Mouse (Mus musculus): ENCODE measurements around the gene Pcsk6. TPM values are rescaled to one million over a fixed set of nuclear protein-coding genes. Genes with fewer than 3 reads are reported as not detected.
"Not testable (repeated sequence)": the region's sequence is repeated elsewhere in the genome, so short reads cannot be mapped to it uniquely, and the experiment has no call there.

Gene Pcsk6
- polyA plus RNA-seq (2014; fragmentation: Nextera tagmentation; extraction: Ambion mirVana) = 4.3 and 4.9 TPM in 2 replicates

DNA sequence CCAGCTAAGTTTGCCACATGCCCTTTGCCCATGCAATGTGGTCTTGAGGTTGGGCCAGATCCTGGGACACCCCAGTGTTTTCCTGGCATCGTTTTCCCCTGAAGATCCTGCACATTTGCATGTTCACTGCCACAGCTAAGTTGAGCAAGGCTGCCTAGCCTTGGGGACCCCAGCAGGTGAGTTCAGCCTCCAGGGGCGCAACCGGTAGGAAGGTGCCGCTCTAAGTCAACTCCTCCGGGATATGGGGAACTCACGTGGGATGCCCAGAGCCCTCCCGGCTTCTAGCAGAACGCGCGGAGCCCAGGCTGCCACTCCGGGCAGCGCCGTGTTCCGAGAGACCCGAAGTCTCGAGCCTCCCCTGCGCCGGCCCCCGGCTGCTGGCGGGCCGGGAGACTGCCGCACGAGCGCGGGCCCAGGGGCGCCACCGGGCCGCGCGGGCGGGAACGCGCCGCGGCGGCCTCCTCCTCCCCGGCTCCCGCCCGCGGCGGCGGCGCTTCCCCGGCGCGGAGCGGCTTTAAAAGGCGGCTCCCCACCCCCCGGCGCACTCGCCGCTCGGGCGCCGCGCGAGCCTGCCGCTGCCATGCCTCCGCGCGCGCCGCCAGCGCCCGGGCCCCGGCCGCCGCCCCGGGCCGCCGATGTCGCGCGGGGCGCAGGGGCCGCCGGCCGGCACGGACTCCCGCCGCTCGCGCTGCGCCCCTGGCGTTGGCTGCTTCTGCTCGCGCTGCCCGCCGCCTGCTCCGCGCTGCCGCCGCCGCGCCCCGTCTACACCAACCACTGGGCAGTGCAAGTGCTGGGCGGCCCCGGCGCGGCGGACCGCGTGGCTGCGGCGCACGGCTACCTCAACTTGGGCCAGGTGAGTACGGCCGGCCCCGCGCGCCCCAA is at the start of gene Pcsk6:
Pcsk6 (plus strand) TSS at position 144 of the 882 bp plus-strand sequence.
- no peaks in the 10 kb centered on the region for H3K4me1 ChIP-seq (ENCODE audit: control insufficient read depth, insufficient read depth, low read length)
- H3K9ac ChIP-seq (replicated peaks; ENCODE audit: low read depth, low read length) = peak within 1 kb of the TSS; percentile 32; the same call in 1 of the 2 replicates
- ATAC-seq (ENCODE audit: insufficient number of reproducible peaks, insufficient read depth, low FRiP score, low read depth) = peak; percentile 70
- WGBS = under 1% methylated on average over 48 of the region's 111 CpGs
- H3K36me3 ChIP-seq (ENCODE audit: control insufficient read depth, insufficient read depth, low read length) = no peaks in the 10 kb centered on the region
- H3K9me3 ChIP-seq (ENCODE audit: control insufficient read depth, low read depth, low read length) = no peaks in the 10 kb centered on the region
- no peak within 1 kb of the TSS for H3K27ac ChIP-seq (ENCODE audit: low read length)
- peak within 1 kb of the TSS; percentile 96 for H3K4me2 ChIP-seq (replicated peaks; ENCODE audit: low read depth, low read length)
- no peaks in the 10 kb centered on the region for H3K27me3 ChIP-seq (ENCODE audit: control insufficient read depth, insufficient read depth, low read length)
- peak within 1 kb of the TSS; percentile 58 for H3K4me3 ChIP-seq (ENCODE audit: low read depth, low read length)

GRCm38 (mm10) chr7:65813611-65814212 is 47.8 kb upstream of the Pcsk6 start:
- Histone ChIP-seq H3K9ac (replicated peaks; ENCODE audit: low read depth, low read length) (no peak overlapping the region), H3K9me3 (ENCODE audit: control insufficient read depth, low read depth, low read length) (no peaks in the 10 kb centered on the region), H3K27me3 (ENCODE audit: control insufficient read depth, insufficient read depth, low read length) (no peaks in the 10 kb centered on the region), H3K36me3 (ENCODE audit: control insufficient read depth, insufficient read depth, low read length) (no peaks in the 10 kb centered on the region), H3K27ac (ENCODE audit: low read length) (no peak overlapping the region), H3K4me3 (ENCODE audit: low read depth, low read length) (no peak overlapping the region), H3K4me1 (ENCODE audit: control insufficient read depth, insufficient read depth, low read length) (no peaks in the 10 kb centered on the region), H3K4me2 (replicated peaks; ENCODE audit: low read depth, low read length) (no peak overlapping the region)
- WGBS = 78% methylated on average over 8 of the region's 8 CpGs
- ATAC-seq (ENCODE audit: insufficient number of reproducible peaks, insufficient read depth, low FRiP score, low read depth) = no peak

- Histone ChIP-seq H3K36me3 (ENCODE audit: control insufficient read depth, insufficient read depth, low read length) (no peaks in the 10 kb centered on the region), H3K4me3 (ENCODE audit: low read depth, low read length) (no peak overlapping the region), H3K4me1 (ENCODE audit: control insufficient read depth, insufficient read depth, low read length) (no peaks in the 10 kb centered on the region), H3K4me2 (replicated peaks; ENCODE audit: low read depth, low read length) (no peak overlapping the region), H3K27me3 (ENCODE audit: control insufficient read depth, insufficient read depth, low read length) (no peaks in the 10 kb centered on the region), H3K27ac (ENCODE audit: low read length) (no peak overlapping the region), H3K9me3 (ENCODE audit: control insufficient read depth, low read depth, low read length) (no peaks in the 10 kb centered on the region), H3K9ac (replicated peaks; ENCODE audit: low read depth, low read length) (no peak overlapping the region)
- ATAC-seq (ENCODE audit: insufficient number of reproducible peaks, insufficient read depth, low FRiP score, low read depth) = no peak
- 92% methylated on average over 8 of the region's 8 CpGs for WGBS
Measured at GRCm38 (mm10) chr7:65817564-65817963, 44.0 kb upstream of the Pcsk6 start.

GRCm38 (mm10) chr7:65820391-65820790 is 41.1 kb upstream of the Pcsk6 start:
- WGBS = 30% methylated on average over 8 of the region's 8 CpGs

DNA sequence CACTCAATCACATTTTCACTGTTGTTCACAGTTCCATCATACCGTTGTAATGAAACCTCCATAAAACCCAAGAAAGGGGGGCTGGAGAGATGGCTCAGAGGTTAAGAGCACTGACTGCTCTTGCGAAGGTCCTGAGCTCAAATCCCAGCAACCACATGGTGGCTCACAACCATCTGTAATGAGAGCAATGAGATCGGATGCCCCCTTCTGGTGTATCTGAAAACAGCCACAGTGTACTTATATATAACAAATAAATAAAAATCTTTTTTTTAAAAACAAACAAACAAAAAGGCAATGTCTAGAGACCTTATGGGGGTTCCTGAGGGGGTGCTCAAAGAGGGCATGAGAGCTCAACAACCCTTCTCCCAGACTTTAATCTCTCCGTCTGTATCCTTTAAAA is 39.6 kb upstream of the Pcsk6 start:
- H3K27me3 ChIP-seq (ENCODE audit: control insufficient read depth, insufficient read depth, low read length); H3K4me2 ChIP-seq (replicated peaks; ENCODE audit: low read depth, low read length); H3K9ac ChIP-seq (replicated peaks; ENCODE audit: low read depth, low read length); H3K4me1 ChIP-seq (ENCODE audit: control insufficient read depth, insufficient read depth, low read length); H3K27ac ChIP-seq (ENCODE audit: low read length); H3K9me3 ChIP-seq (ENCODE audit: control insufficient read depth, low read depth, low read length); ATAC-seq (ENCODE audit: insufficient number of reproducible peaks, insufficient read depth, low FRiP score, low read depth); H3K36me3 ChIP-seq (ENCODE audit: control insufficient read depth, insufficient read depth, low read length); H3K4me3 ChIP-seq (ENCODE audit: low read depth, low read length): not testable (repeated sequence)
- 73% methylated on average over 4 of the region's 4 CpGs for WGBS

More at GRCm38 (mm10) chr7:65820391-65820790, 41.1 kb upstream of the Pcsk6 start:
- no peaks in the 10 kb centered on the region for H3K27me3 ChIP-seq (ENCODE audit: control insufficient read depth, insufficient read depth, low read length)
- H3K4me1 ChIP-seq (ENCODE audit: control insufficient read depth, insufficient read depth, low read length) = no peaks in the 10 kb centered on the region
- H3K9ac ChIP-seq (replicated peaks; ENCODE audit: low read depth, low read length) = no peak overlapping the region
- ATAC-seq (ENCODE audit: insufficient number of reproducible peaks, insufficient read depth, low FRiP score, low read depth) = no peak
- no peaks in the 10 kb centered on the region for H3K9me3 ChIP-seq (ENCODE audit: control insufficient read depth, low read depth, low read length)
- no peaks in the 10 kb centered on the region for H3K36me3 ChIP-seq (ENCODE audit: control insufficient read depth, insufficient read depth, low read length)
- H3K4me3 ChIP-seq (ENCODE audit: low read depth, low read length) = no peak overlapping the region
- H3K4me2 ChIP-seq (replicated peaks; ENCODE audit: low read depth, low read length) = no peak overlapping the region
- no peak overlapping the region for H3K27ac ChIP-seq (ENCODE audit: low read length)

- H3K4me3 ChIP-seq (ENCODE audit: low read depth, low read length) = no peak overlapping the region
- no peak overlapping the region for H3K9ac ChIP-seq (replicated peaks; ENCODE audit: low read depth, low read length)
- H3K4me1 ChIP-seq (ENCODE audit: control insufficient read depth, insufficient read depth, low read length) = no peaks in the 10 kb centered on the region
- H3K4me2 ChIP-seq (replicated peaks; ENCODE audit: low read depth, low read length) = no peak overlapping the region
- 65% methylated on average over 2 of the region's 2 CpGs for WGBS
- H3K9me3 ChIP-seq (ENCODE audit: control insufficient read depth, low read depth, low read length) = no peaks in the 10 kb centered on the region
- no peak overlapping the region for H3K27ac ChIP-seq (ENCODE audit: low read length)
- no peaks in the 10 kb centered on the region for H3K36me3 ChIP-seq (ENCODE audit: control insufficient read depth, insufficient read depth, low read length)
- H3K27me3 ChIP-seq (ENCODE audit: control insufficient read depth, insufficient read depth, low read length) = no peaks in the 10 kb centered on the region
- ATAC-seq (ENCODE audit: insufficient number of reproducible peaks, insufficient read depth, low FRiP score, low read depth) = peak; percentile 37; the same call in 1 of the 2 replicates
Measured at GRCm38 (mm10) chr7:65822506-65823119, 38.9 kb upstream of the Pcsk6 start.

DNA sequence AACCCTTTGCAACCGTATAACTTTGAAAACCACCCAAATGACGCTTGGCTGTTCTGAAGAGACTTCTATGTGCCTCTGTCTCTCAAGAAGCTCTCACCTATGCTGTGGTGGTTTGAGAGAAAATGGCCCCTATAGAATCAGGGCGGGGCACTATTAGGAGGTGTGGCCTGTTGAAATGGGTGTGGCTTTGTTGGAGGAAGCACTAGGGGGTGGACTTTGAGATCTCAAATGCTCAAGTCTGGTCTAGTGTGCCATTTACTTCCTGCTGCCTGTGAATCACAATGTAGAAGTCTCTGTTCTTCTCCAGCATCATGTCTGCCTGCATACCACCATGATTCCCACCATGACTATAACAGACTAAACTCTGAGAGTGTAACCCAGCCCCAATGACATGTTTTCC is 21.8 kb upstream of the Pcsk6 start:
- H3K9me3 ChIP-seq (ENCODE audit: control insufficient read depth, low read depth, low read length) = peaks cover 4% of the 10 kb centered on the region; the same call in 1 of the 2 replicates
- WGBS = 96% methylated on average over 3 of the region's 3 CpGs

DNA sequence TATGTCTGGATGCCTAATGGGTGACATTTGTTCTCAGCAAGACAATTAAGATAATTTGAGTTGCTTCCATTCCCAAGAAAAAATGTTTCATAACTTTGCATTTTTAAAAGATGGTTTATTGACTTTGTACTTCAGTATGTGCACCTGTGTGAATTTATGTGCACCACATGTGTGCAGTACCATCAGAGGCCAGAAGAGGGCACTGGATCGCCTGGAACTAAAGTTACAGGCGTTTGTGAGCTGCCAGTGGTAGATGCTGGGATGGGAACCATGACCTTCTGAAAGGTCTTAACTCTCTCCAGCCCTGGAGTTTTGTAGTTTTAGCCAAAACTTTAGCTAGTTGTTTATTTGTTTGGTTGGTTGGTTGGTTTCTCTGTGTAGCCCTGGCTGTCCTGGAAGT is 18.3 kb upstream of the Pcsk6 start:
- no peak overlapping the region for H3K9ac ChIP-seq (replicated peaks; ENCODE audit: low read depth, low read length)
- H3K4me1 ChIP-seq (ENCODE audit: control insufficient read depth, insufficient read depth, low read length) = no peaks in the 10 kb centered on the region
- H3K4me2 ChIP-seq (replicated peaks; ENCODE audit: low read depth, low read length) = no peak overlapping the region
- no peak overlapping the region for H3K27ac ChIP-seq (ENCODE audit: low read length)
- no peak overlapping the region for H3K4me3 ChIP-seq (ENCODE audit: low read depth, low read length)
- no peaks in the 10 kb centered on the region for H3K36me3 ChIP-seq (ENCODE audit: control insufficient read depth, insufficient read depth, low read length)
- peaks cover 4% of the 10 kb centered on the region; the same call in 1 of the 2 replicates for H3K9me3 ChIP-seq (ENCODE audit: control insufficient read depth, low read depth, low read length)
- 64% methylated on average over 2 of the region's 2 CpGs for WGBS
- no peaks in the 10 kb centered on the region for H3K27me3 ChIP-seq (ENCODE audit: control insufficient read depth, insufficient read depth, low read length)
- ATAC-seq (ENCODE audit: insufficient number of reproducible peaks, insufficient read depth, low FRiP score, low read depth) = no peak

More for the DNA sequence above, 21.8 kb upstream of the Pcsk6 start:
- Histone ChIP-seq H3K4me3 (ENCODE audit: low read depth, low read length) (no peak overlapping the region), H3K36me3 (ENCODE audit: control insufficient read depth, insufficient read depth, low read length) (no peaks in the 10 kb centered on the region), H3K4me2 (replicated peaks; ENCODE audit: low read depth, low read length) (no peak overlapping the region), H3K27ac (ENCODE audit: low read length) (no peak overlapping the region), H3K27me3 (ENCODE audit: control insufficient read depth, insufficient read depth, low read length) (no peaks in the 10 kb centered on the region), H3K4me1 (ENCODE audit: control insufficient read depth, insufficient read depth, low read length) (no peaks in the 10 kb centered on the region), H3K9ac (replicated peaks; ENCODE audit: low read depth, low read length) (no peak overlapping the region)
- no peak for ATAC-seq (ENCODE audit: insufficient number of reproducible peaks, insufficient read depth, low FRiP score, low read depth)
